Comparison of ENCODE assay signal across 24 mouse cellular contexts in genomic region chr13:59416530-59417230, GRCm38 (mm10).
DNase-seq lines count a peak whose midpoint lies in the region; ATAC-seq and TF ChIP-seq lines count a peak whose summit lies in the region.
"Had no signal": no experiment of that assay in that cellular context is flagged by ENCODE, and none has a peak within 500 bp of the region (broad histone marks: within the 10 kb centered on the region; RNA-seq: fewer than 3 reads in every experiment).

No protein-coding gene starts in this region.

- DNase-seq in frontal cortex, postnatal 25 days (ENCODE audit: low spot score in 2 of 2): no peak
- peak; percentile 14 for DNase-seq in layer of hippocampus, adult 9-11 months
- DNase-seq in layer of hippocampus, adult 9-10 months (ENCODE audit: low spot score): no peak
- DNase-seq in midbrain, postnatal 0 days (ENCODE audit: low spot score): no peak
- DNase-seq in midbrain, embryonic 14.5 days: no peak
- DNase-seq in brain, embryonic 14.5 days (ENCODE audit: low read depth): peak; percentile 30
- DNase-seq: adrenal gland, postnatal 36 days; cerebellum, adult 11-12 months; cerebellum, postnatal 10 days; gastrocnemius, postnatal 10 days; heart, postnatal 10 days; kidney, postnatal 25 days; lung, adult 18-20 months; lung, postnatal 10 days; thymus, adult 2 months had no signal

- no peak overlapping the region for H3K4me3 ChIP-seq in midbrain, postnatal 0 days (ENCODE audit: low read depth, low read length)
- H3K4me3 ChIP-seq in midbrain, embryonic 14.5 days (replicated peaks; ENCODE audit: low read depth, low read length): no peak overlapping the region
- H3K4me3 ChIP-seq in liver, embryonic 12.5 days: no peak overlapping the region
- H3K4me3 ChIP-seq: forebrain, embryonic 10.5 days; heart, embryonic 12.5 days; hindbrain, embryonic 10.5 days; limb, embryonic 12.5 days; midbrain, embryonic 12.5 days had no signal

- H3K27ac ChIP-seq in midbrain, postnatal 0 days (ENCODE audit: low read depth, low read length): no peak overlapping the region
- H3K27ac ChIP-seq in midbrain, embryonic 14.5 days (replicated peaks; ENCODE audit: low read depth, low read length): no peak overlapping the region
- H3K27ac ChIP-seq in liver, embryonic 12.5 days: no peak overlapping the region
- H3K27ac ChIP-seq: forebrain, embryonic 10.5 days; hindbrain, embryonic 10.5 days; limb, embryonic 12.5 days; midbrain, embryonic 12.5 days had no signal

- no peaks in the 10 kb centered on the region for H3K36me3 ChIP-seq in midbrain, postnatal 0 days (ENCODE audit: insufficient read depth, low read length)
- H3K36me3 ChIP-seq in midbrain, embryonic 14.5 days (ENCODE audit: control insufficient read depth, insufficient read depth, low read length): no peaks in the 10 kb centered on the region
- no peaks in the 10 kb centered on the region for H3K36me3 ChIP-seq in liver, embryonic 12.5 days
- H3K36me3 ChIP-seq: forebrain, embryonic 10.5 days; heart, embryonic 12.5 days; hindbrain, embryonic 10.5 days; limb, embryonic 12.5 days; midbrain, embryonic 12.5 days had no signal

- ATAC-seq in frontal cortex, adult (ENCODE audit: low TSS enrichment): peak; percentile 69
- no peak for ATAC-seq in midbrain, postnatal 0 days (ENCODE audit: low FRiP score)
- no peak for ATAC-seq in midbrain, embryonic 14.5 days (ENCODE audit: low FRiP score, low TSS enrichment)
- no peak for ATAC-seq in liver, embryonic 12.5 days
- ATAC-seq: intestine, postnatal 0 days had no signal

- H3K4me1 ChIP-seq in midbrain, postnatal 0 days (ENCODE audit: insufficient read depth, low read length): no peaks in the 10 kb centered on the region
- no peaks in the 10 kb centered on the region for H3K4me1 ChIP-seq in midbrain, embryonic 14.5 days (ENCODE audit: control insufficient read depth, insufficient read depth, low read length)
- no peaks in the 10 kb centered on the region for H3K4me1 ChIP-seq in liver, embryonic 12.5 days
- H3K4me1 ChIP-seq: forebrain, embryonic 10.5 days; heart, embryonic 12.5 days; limb, embryonic 12.5 days; midbrain, embryonic 12.5 days had no signal

- no peak for TF ChIP-seq POLR2A in brain, embryonic 14.5 days (IDR thresholded peaks at IDR 0.05; ENCODE audit: borderline replicate concordance, extremely low read depth, insufficient read depth, insufficient read length, poor library complexity, severe bottlenecking)

- no peak overlapping the region for H3K4me2 ChIP-seq in midbrain, postnatal 0 days (ENCODE audit: low read depth, low read length, poor library complexity, severe bottlenecking)
- H3K4me2 ChIP-seq in midbrain, embryonic 14.5 days (ENCODE audit: low read length): no peak overlapping the region
- H3K4me2 ChIP-seq in liver, embryonic 12.5 days: no peak overlapping the region
- H3K4me2 ChIP-seq: heart, embryonic 12.5 days; limb, embryonic 12.5 days; liver, embryonic 11.5 days; midbrain, embryonic 12.5 days had no signal

- WGBS in midbrain, postnatal 0 days: 82% methylated on average over 15 of the region's 15 CpGs
- WGBS in midbrain, embryonic 14.5 days: 91% methylated on average over 15 of the region's 15 CpGs
- WGBS in liver, embryonic 12.5 days (ENCODE audit: insufficient replicate concordance): 67% methylated on average over 15 of the region's 15 CpGs

- H3K9ac ChIP-seq in midbrain, postnatal 0 days (replicated peaks; ENCODE audit: low read length, poor library complexity, severe bottlenecking): no peak overlapping the region
- H3K9ac ChIP-seq in midbrain, embryonic 14.5 days (replicated peaks; ENCODE audit: low read length): no peak overlapping the region
- H3K9ac ChIP-seq in liver, embryonic 12.5 days: no peak overlapping the region
- H3K9ac ChIP-seq: heart, embryonic 12.5 days; limb, embryonic 12.5 days; midbrain, embryonic 12.5 days had no signal

- peak; percentile 53 for TF ChIP-seq CTCF in midbrain, postnatal 0 days (IDR thresholded peaks at IDR 0.05)
- TF ChIP-seq CTCF in brain, embryonic 14.5 days (IDR thresholded peaks at IDR 0.05; ENCODE audit: borderline replicate concordance, extremely low read depth, insufficient read depth, insufficient read length): no peak

- H3K9me3 ChIP-seq in midbrain, postnatal 0 days (ENCODE audit: low read length): no peaks in the 10 kb centered on the region
- H3K9me3 ChIP-seq in midbrain, embryonic 14.5 days (ENCODE audit: control insufficient read depth, low read length): no peaks in the 10 kb centered on the region
- no peaks in the 10 kb centered on the region for H3K9me3 ChIP-seq in liver, embryonic 12.5 days (replicated peaks)
- H3K9me3 ChIP-seq: forebrain, embryonic 10.5 days; heart, embryonic 12.5 days; hindbrain, embryonic 10.5 days; limb, embryonic 12.5 days; midbrain, embryonic 12.5 days had no signal

- no peaks in the 10 kb centered on the region for H3K27me3 ChIP-seq in midbrain, postnatal 0 days (ENCODE audit: insufficient read depth, low read length)
- no peaks in the 10 kb centered on the region for H3K27me3 ChIP-seq in midbrain, embryonic 14.5 days (ENCODE audit: control insufficient read depth, insufficient read depth, low read length)
- no peaks in the 10 kb centered on the region for H3K27me3 ChIP-seq in liver, embryonic 12.5 days (replicated peaks)
- H3K27me3 ChIP-seq: heart, embryonic 12.5 days; limb, embryonic 12.5 days; midbrain, embryonic 12.5 days had no signal

Comparison
In these comparisons a context has a peak if more than half of its experiments do, and no peak if none do; other contexts are left out.
1. DNase-seq: peak in layer of hippocampus, adult 9-11 months (single experiment) and brain, embryonic 14.5 days (single experiment); none in frontal cortex, postnatal 25 days (0 of 2), layer of hippocampus, adult 9-10 months (single experiment), midbrain, postnatal 0 days (single experiment) and midbrain, embryonic 14.5 days (single experiment).